ENCODE assay signal across 9 mouse cellular contexts in the genomic region with DNA sequence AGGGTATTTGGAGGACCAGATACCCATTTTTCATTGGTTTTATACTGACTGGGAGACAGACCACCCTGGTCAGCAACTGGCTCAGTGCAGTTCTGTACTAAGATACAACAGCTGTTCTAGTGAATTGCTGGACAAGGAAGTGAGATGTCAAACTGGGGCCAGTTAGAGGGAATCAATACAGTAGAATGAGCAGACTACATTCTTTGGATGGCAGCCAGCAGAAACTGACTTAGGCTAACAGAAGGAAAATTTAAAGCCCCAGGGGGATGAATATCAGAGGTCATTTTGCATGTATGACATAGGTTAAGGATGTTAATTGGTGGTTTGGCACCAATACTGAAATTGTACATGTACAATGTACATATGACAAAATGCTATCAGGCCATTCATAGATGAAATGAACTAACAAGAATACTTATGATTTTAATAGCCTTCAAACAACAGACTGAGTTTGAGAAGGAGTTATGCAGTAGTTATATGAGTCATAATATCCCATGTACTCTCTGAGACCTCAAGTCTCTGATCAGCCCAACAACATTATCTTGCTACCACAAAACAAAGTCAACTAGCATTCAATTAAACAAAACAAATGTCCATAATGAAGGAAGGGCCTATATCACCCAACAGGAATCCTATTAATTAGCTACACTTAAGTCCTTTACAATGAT.
A peak's percentile ranks its signal among the peaks of the same experiment; 100 is the strongest.
DNase-seq lines count a peak whose midpoint lies in the region; ATAC-seq and TF ChIP-seq lines count a peak whose summit lies in the region.
"Had no signal": no experiment of that assay in that cellular context is flagged by ENCODE, and none has a peak within 500 bp of the region (broad histone marks: within the 10 kb centered on the region; RNA-seq: fewer than 3 reads in every experiment).

No protein-coding gene starts in this region.

- ATAC-seq in heart, embryonic 13.5 days (ENCODE audit: extremely low read depth, insufficient number of reproducible peaks, low FRiP score, low TSS enrichment): no peak

- H3K36me3 ChIP-seq in heart, embryonic 13.5 days: no peaks in the 10 kb centered on the region
- H3K36me3 ChIP-seq: liver, embryonic 15.5 days had no signal

- no peak overlapping the region for H3K4me3 ChIP-seq in heart, embryonic 13.5 days
- H3K4me3 ChIP-seq: liver, embryonic 15.5 days had no signal

- no peak for TF ChIP-seq CTCF in brain, embryonic 14.5 days (IDR thresholded peaks at IDR 0.05; ENCODE audit: borderline replicate concordance, extremely low read depth, insufficient read depth, insufficient read length)

- no peak overlapping the region for H3K4me2 ChIP-seq in heart, embryonic 13.5 days
- H3K4me2 ChIP-seq: liver, embryonic 15.5 days had no signal

- no peaks in the 10 kb centered on the region for H3K9me3 ChIP-seq in heart, embryonic 13.5 days
- H3K9me3 ChIP-seq: liver, embryonic 15.5 days had no signal

- peak overlapping the region; percentile 53 for H3K27ac ChIP-seq in heart, embryonic 13.5 days (replicated peaks)
- H3K27ac ChIP-seq: liver, embryonic 15.5 days had no signal

- DNase-seq in heart, adult 11 months: no peak
- peak; percentile 12 for DNase-seq in 3134 (ENCODE audit: extremely low read depth, insufficient read length, low spot score)
- DNase-seq in brain, embryonic 14.5 days (ENCODE audit: low read depth): peak; percentile 55
- DNase-seq in kidney, postnatal 10 days: peak; percentile 73
- DNase-seq in right cerebral cortex, postnatal 4 days: no peak
- no peak for DNase-seq in cerebellum, adult 9-11 months
- DNase-seq in urinary bladder, postnatal 10 days (ENCODE audit: low spot score): no peak

- H3K9ac ChIP-seq in heart, embryonic 13.5 days: no peak overlapping the region
- H3K9ac ChIP-seq: liver, embryonic 15.5 days had no signal

- H3K27me3 ChIP-seq in heart, embryonic 13.5 days (replicated peaks): no peaks in the 10 kb centered on the region
- H3K27me3 ChIP-seq: liver, embryonic 15.5 days had no signal

- H3K4me1 ChIP-seq in heart, embryonic 13.5 days: peaks cover 29% of the 10 kb centered on the region
- H3K4me1 ChIP-seq: liver, embryonic 15.5 days had no signal

- no peak for TF ChIP-seq POLR2A in brain, embryonic 14.5 days (IDR thresholded peaks at IDR 0.05; ENCODE audit: borderline replicate concordance, extremely low read depth, insufficient read depth, insufficient read length, poor library complexity, severe bottlenecking)

Comparison
In these comparisons a context has a peak if more than half of its experiments do, and no peak if none do; other contexts are left out.
1. DNase-seq: peak in 3134 (single experiment), brain, embryonic 14.5 days (single experiment) and kidney, postnatal 10 days (single experiment); none in heart, adult 11 months (single experiment), right cerebral cortex, postnatal 4 days (single experiment), cerebellum, adult 9-11 months (single experiment) and urinary bladder, postnatal 10 days (single experiment).